Mouse (Mus musculus): ENCODE measurements around the gene Hist1h2be.

DNA sequence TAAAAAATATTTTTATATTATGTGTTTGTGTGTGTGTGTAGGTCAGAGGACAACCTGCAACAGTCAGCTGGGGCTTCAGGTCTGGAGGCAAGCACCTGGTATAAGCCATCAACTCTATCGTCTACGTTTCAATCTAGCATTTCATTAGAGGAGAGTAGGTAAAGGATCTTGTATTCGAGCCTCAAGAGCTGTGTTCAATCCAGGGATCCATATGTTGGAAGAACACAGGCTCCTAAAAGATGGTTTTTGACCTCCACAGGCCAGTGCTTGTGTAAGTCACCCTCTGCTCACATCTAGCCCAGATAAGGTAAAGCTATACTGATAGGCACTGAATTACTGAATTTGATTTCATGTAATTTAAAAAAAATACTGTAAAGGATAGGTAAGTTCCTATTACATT lies 64.0 kb downstream of the Hist1h2be start:
- no peak for TF ChIP-seq CTCF (IDR thresholded peaks at IDR 0.05; ENCODE audit: low read depth, low read length)
- no peak for TF ChIP-seq POLR2A (IDR thresholded peaks at IDR 0.05; ENCODE audit: extremely low read depth, insufficient read depth, low read length)

Data from liver, adult 2 months (tissue).